Mouse (Mus musculus): ENCODE measurements around the gene Tspan5. TPM values are rescaled to one million over a fixed set of nuclear protein-coding genes. Genes with fewer than 3 reads are reported as not detected.

Tspan5 gene
- total RNA-seq, 2 experiments from 2014 or later: 11.0 to 11.3 TPM

GRCm38 (mm10) chr3:138836937-138837336, 94.9 kb downstream of the Tspan5 start:
- DNase-seq: no peak
- intact Hi-C loops (cut with DNase I): loop anchor here (5.0 kb wide), 1 partner anchor 95 kb away; the partner anchor contains the start of gene Tspan5

- no peak for DNase-seq
- intact Hi-C loops (cut with DNase I): loop anchor here (5.0 kb wide), 1 partner anchor 95 kb away; the partner anchor contains the start of gene Tspan5
Observed at GRCm38 (mm10) chr3:138837651-138838050, 95.7 kb downstream of the Tspan5 start.

GRCm38 (mm10) chr3:138839656-138840055, 97.7 kb downstream of the Tspan5 start:
- intact Hi-C loops (cut with DNase I): loop anchor here (5.0 kb wide), 1 partner anchor 97 kb away; the partner anchor contains the start of gene Tspan5
- no peak for DNase-seq

GRCm38 (mm10) chr3:138841288-138841687, 99.3 kb downstream of the Tspan5 start:
- intact Hi-C loops (cut with DNase I): no loop called here
- DNase-seq: no peak

GRCm38 (mm10) chr3:138843180-138843579, 101.2 kb downstream of the Tspan5 start:
- intact Hi-C loops (cut with DNase I): no loop called here
- DNase-seq: no peak

GRCm38 (mm10) chr3:138843641-138844040, 101.6 kb downstream of the Tspan5 start:
- no peak for DNase-seq
- intact Hi-C loops (cut with DNase I): no loop called here

- DNase-seq: no peak
- intact Hi-C loops (cut with DNase I): no loop called here
Observed at GRCm38 (mm10) chr3:138845820-138846219, 103.8 kb downstream of the Tspan5 start.

- intact Hi-C loops (cut with DNase I): no loop called here
- DNase-seq: no peak
Observed at GRCm38 (mm10) chr3:138847809-138848208, 105.8 kb downstream of the Tspan5 start.

- intact Hi-C loops (cut with DNase I): no loop called here
Observed at GRCm38 (mm10) chr3:138849755-138850301, 107.8 kb downstream of the Tspan5 start.

GRCm38 (mm10) chr3:138851876-138852275, 109.9 kb downstream of the Tspan5 start:
- intact Hi-C loops (cut with DNase I): no loop called here
- no peak for DNase-seq

More at GRCm38 (mm10) chr3:138849755-138850301, 107.8 kb downstream of the Tspan5 start:
- no peak for DNase-seq

- no peak for DNase-seq
- intact Hi-C loops (cut with DNase I): no loop called here
Observed at GRCm38 (mm10) chr3:138852982-138853689, 111.1 kb downstream of the Tspan5 start.

GRCm38 (mm10) chr3:138853996-138854836, 112.2 kb downstream of the Tspan5 start:
- DNase-seq: no peak
- intact Hi-C loops (cut with DNase I): no loop called here

GRCm38 (mm10) chr3:138855387-138855786, 113.4 kb downstream of the Tspan5 start:
- intact Hi-C loops (cut with DNase I): no loop called here
- DNase-seq: no peak

- intact Hi-C loops (cut with DNase I): no loop called here
Observed at GRCm38 (mm10) chr3:138856946-138857345, 115.0 kb downstream of the Tspan5 start.

GRCm38 (mm10) chr3:138857805-138858546, 116.0 kb downstream of the Tspan5 start:
- no peak for DNase-seq
- intact Hi-C loops (cut with DNase I): no loop called here

More at GRCm38 (mm10) chr3:138856946-138857345, 115.0 kb downstream of the Tspan5 start:
- no peak for DNase-seq

- no peak for DNase-seq
- intact Hi-C loops (cut with DNase I): no loop called here
Observed at GRCm38 (mm10) chr3:138858649-138859048, 116.7 kb downstream of the Tspan5 start.

GRCm38 (mm10) chr3:138859166-138859565, 117.2 kb downstream of the Tspan5 start:
- intact Hi-C loops (cut with DNase I): no loop called here
- DNase-seq: no peak

- no peak for DNase-seq
- intact Hi-C loops (cut with DNase I): no loop called here
Observed at GRCm38 (mm10) chr3:138859666-138860065, 117.7 kb downstream of the Tspan5 start.

GRCm38 (mm10) chr3:138860257-138860760, 118.3 kb downstream of the Tspan5 start:
- no peak for DNase-seq
- intact Hi-C loops (cut with DNase I): no loop called here

- no peak for DNase-seq
- intact Hi-C loops (cut with DNase I): no loop called here
Observed at GRCm38 (mm10) chr3:138861032-138861431, 119.0 kb downstream of the Tspan5 start.

Measured in heart, postnatal 14 days (tissue).